Mouse (Mus musculus) liver, embryonic 14.5 days (tissue): Measurements from ENCODE around the gene Osbp.

Source experiments
- CTCF ChIP-seq: IDR thresholded peaks from 2 replicates; pipeline ENCODE4 v1.5.1; 2016; ENCODE audit warnings: antibody characterized with exemption, low read depth, control low read depth
- EP300 ChIP-seq: IDR thresholded peaks from 2 replicates; pipeline ENCODE4 v1.6.1; 2016; ENCODE audit warnings: antibody characterized with exemption, low read depth

DNA sequence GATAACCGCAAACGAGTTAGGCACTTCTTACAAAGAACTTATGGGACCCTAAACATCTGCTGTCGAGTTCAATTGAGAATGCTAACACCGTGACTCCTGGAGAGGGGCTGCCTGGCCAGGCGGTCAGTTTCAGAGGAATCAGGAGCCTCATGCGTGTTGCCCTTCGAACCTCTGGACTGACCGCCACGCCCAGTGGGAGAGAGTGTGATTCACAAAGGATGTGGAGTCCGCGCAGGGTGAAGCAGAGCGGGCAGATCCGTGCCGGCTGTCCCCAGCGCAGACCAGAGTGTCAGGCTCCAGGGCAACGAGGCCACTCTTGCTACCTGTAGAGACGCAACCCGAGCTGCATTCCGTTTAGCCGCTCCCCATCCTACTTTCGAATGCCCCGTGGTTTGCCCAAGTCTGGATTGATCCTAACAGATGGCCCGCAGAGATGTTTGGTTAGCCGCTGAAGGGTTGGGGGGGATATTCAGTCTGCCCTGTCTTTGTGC lies 44.6 kb downstream of the Osbp start:
- TF ChIP-seq CTCF (no peak), EP300 (0 out of 2 replicates have a peak, but pooled peaks have one; percentile 3)
